Mouse (Mus musculus): ENCODE results near the gene Lima1.

DNA sequence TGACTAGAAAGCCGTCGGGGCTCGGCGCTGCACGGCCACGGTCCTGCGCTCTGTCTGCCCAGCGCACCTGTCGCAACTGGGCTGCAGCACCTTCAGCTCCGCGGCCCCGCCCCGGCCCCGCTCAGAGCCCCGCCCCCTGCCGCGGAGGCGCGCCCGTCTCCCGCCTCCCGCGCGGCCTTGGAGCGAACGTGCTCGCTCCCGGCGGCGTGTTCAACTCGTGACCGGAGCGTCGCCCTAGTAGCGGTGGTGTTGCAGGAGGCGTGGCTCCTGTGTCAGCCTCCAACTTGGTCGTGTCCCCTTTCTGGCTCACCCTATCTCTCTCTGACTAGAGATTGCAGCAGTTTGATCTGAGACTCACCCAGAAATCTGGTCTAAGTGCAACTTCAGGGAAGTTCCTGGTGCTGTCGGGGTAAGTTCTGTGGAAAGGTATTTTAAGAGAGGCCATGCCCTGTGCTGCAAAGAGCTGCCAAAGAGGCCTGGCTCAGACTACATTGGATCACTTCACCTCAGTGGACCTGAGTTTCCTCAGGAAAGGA, at the start of gene Lima1:
- TF ChIP-seq GATA1 (IDR thresholded peaks at IDR 0.05; ENCODE audit: low read length) (no peak), TAL1 (IDR thresholded peaks at IDR 0.05; ENCODE audit: low read length) (no peak)

Measured in erythroblast, embryonic 14.5 days (primary cell).